Mouse (Mus musculus): Measurements from ENCODE around the gene Fntb.
"Not testable (repeated sequence)": the region's sequence is repeated elsewhere in the genome, so short reads cannot be mapped to it uniquely, and the experiment has no call there.

The Fntb gene

GRCm38 (mm10) chr12:76792540-76792939, 27.2 kb downstream of the Fntb start:
- not testable (repeated sequence) for DNase-seq (ENCODE audit: low read depth, low spot score)

- no peak for DNase-seq (ENCODE audit: low read depth, low spot score)
Measured at GRCm38 (mm10) chr12:76795350-76795749, 30.0 kb downstream of the Fntb start, which contains the start of gene Gpx2. Gpx2 (minus strand) TSS chr12:76795554.

GRCm38 (mm10) chr12:76796938-76797539, 31.6 kb downstream of the Fntb start:
- no peak for DNase-seq (ENCODE audit: low read depth, low spot score)

- no peak for DNase-seq (ENCODE audit: low read depth, low spot score)
Measured at GRCm38 (mm10) chr12:76798008-76798720, 32.8 kb downstream of the Fntb start.

GRCm38 (mm10) chr12:76803028-76803427, 37.6 kb downstream of the Fntb start:
- DNase-seq (ENCODE audit: low read depth, low spot score): no peak

DNA sequence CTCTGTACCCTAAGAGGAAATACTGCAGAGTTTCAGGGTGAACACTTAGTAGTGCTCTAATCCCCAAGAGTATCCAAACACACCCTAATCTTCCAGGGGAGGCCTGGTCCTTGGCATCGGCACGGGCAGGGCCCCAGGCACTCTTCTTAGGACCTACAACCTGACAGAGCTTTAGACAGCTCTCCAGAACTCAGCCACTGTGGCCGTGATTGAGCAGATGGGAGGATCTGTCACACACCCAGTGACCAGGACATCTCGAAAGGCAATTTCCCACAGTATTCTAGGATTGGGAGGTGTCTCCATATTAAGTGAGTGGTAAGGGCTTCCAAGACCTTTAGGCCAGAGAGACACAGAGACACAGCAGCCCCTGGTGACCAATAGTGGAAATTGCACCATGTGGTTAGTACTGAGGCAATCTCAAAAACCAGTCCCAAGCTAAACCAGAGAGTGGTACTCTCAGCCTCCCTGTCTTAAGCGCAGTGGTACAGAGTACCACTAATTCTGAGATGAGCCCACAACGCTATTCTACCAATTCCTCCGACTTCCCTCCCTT, 38.4 kb downstream of the Fntb start:
- DNase-seq (ENCODE audit: low read depth, low spot score): peak; percentile 51

- DNase-seq (ENCODE audit: low read depth, low spot score): no peak
Measured at GRCm38 (mm10) chr12:76805056-76805811, 39.8 kb downstream of the Fntb start.

DNA sequence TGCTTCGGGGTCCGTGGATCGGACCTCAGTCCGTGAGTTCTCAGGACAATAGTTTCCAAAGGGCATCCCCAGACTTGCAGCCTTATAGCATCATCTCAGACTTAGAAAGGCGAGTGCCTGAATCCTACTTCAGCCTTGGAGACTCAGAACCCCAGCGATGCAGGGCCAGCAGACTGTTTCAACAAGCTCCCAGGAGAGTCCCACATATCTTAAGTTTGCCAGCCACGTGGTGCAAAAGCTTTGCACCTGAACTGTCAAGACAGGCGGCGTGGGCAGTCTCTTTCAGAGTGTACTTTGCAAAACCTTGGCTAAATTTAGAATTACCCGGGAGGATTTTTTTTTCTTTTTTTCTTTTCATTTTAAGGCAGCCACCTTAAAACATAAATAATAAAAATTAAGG, 42.4 kb downstream of the Fntb start:
- no peak for DNase-seq (ENCODE audit: low read depth, low spot score)

- no peak for DNase-seq (ENCODE audit: low read depth, low spot score)
Measured at GRCm38 (mm10) chr12:76810491-76810890, 45.1 kb downstream of the Fntb start.

DNA sequence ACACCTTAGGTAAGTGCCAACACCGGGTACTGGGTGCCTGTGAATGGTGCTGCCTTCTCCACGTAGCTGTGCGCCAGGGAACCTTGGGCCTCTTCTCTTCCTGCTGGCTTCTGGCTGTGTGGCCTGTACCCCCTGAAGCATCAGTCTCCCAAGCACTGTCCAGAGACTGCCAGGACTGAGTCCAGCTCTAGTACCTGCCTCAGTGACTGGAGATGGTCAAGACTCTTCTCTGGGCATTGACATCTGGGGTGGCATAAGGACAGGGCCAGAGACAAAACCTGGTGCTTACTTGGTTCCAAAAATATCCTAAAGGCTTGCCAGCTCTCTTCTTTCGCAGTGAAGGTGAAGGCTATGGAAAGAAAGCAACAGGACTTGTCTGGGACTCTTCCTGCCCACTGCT, 45.6 kb downstream of the Fntb start:
- no peak for DNase-seq (ENCODE audit: low read depth, low spot score)

DNA sequence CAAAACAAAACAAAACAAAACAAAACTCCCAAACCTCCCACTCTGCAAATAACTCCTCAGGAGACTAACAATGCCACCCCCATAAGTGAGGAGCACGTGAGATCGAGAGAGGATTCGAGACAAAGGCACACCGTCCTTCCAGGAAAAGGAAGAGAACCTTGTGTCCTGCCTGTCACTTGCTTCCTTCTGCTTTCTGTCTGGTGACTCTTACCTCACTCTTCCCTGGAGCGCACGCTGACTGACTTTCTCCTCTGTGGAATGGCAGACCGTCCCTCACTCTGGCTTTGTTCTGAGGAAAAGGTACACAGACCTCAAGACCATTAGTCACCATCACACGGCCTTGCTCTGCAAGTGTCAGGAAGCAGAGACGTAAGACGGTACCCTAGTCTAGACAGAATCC, 48.2 kb downstream of the Fntb start:
- DNase-seq (ENCODE audit: low read depth, low spot score): no peak

DNA sequence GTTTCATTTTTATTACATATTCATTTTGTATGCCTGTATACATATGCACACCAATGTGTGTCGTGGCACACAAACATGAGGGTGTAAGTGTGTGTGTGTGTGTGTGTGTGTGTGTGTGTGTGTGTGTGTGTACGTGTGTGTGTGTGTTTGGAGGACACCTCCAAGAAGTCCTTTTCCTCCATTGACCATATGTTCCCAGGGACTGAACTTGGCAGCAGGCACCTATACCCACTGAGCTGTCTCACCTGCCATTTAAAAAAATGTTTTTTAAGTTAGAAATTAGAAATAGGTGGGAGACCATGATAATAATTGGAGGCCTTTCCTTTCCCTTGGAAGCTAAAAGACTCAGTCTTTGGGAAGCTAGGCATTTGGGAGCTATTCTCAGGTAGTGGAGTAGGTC, 48.7 kb downstream of the Fntb start:
- DNase-seq (ENCODE audit: low read depth, low spot score): no peak

GRCm38 (mm10) chr12:76816720-76817119, 51.3 kb downstream of the Fntb start:
- DNase-seq (ENCODE audit: low read depth, low spot score): no peak

- DNase-seq (ENCODE audit: low read depth, low spot score): no peak
Measured at GRCm38 (mm10) chr12:76817176-76817575, 51.8 kb downstream of the Fntb start.

DNA sequence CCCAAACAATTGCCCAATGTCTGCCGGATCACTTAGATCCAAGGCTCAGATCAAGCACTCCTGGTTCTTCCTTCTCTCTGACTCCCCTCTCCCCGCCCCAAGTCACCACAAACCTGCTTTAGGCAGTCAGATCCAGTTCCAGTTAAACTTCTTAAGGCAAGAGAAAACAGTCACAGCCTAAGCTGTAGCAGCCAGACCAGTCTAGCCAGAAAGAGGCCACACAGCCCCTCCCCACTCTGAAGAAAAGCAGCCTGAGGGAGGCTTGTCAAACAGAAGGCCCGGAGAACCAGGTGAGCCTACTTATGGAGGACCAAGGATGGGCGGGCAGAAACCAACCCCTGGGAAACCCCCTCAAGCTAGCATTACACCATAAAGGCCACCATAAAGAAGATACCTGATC, 52.7 kb downstream of the Fntb start:
- no peak for DNase-seq (ENCODE audit: low read depth, low spot score)

DNA sequence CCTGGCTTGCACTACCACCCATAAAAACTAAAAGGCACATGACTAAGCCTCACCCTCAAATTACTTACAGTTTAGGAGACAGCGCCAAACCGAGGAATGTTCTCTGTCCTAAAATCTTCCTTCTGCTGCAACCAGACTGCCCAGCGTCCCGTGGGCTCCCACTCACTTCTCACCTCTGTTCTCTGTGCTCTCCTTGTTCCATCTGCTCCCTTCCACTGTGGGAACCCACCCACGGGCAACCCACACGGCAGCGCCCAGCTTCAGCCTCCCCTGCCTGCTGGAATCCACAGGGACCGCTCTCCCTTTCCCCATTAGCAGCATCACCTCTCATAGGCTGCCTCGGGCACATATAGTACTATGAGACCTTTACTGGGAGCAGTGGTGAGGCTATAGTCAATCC, 53.5 kb downstream of the Fntb start:
- DNase-seq (ENCODE audit: low read depth, low spot score): no peak

- no peak for DNase-seq (ENCODE audit: low read depth, low spot score)
Measured at GRCm38 (mm10) chr12:76819816-76820215, 54.4 kb downstream of the Fntb start.

DNA sequence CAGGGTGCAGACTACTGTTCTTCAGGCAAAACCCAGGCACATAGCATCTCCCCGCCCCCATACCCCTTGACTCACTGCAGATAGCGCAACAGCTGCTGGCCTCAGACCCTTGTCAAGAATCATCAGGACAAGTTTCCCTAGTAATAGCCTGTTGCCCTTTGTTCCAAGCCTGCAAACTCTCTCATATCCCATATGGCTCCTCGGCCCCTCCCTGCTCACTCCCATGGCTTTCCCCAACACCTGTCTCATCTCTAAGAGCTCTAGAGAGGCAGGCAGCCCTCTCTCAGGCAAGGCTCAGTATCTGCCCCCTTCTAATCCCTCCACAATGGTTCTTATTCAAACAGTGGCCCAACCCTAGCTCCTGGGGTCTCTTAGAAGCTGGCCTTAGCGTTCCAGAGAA, 55.2 kb downstream of the Fntb start:
- DNase-seq (ENCODE audit: low read depth, low spot score): no peak

DNA sequence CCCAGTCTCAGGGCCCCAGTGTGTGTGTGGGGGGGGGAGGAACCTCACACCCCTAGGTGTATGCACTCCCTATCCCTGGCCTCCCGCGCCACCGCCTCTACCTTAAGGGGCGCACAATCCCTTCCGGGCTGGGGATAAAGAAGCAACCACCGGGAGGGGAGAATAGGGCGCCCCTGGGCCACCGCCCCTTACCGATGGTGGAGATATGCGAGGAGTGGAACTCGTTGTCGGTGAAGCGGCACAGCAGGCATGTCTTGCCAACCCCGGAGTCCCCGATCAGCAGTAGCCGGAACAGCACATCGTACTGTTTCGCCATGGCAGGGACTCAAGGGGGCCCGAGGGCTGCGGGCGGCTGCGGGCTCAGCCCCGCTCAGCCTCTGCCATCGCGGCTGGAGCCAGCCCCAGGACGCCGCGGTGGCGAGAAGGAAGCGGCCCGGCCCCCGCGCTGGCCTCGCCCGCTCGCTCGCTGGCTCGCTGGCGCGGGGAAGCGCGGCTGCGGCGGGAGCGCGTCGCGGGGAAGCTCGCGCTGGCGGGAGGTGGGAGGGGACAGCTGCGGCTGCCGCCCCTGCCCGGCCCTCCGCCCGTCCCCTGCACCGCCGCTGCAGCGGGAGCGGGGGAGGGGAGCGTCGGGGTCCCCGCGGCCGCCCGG, 56.7 kb downstream of the Fntb start:
- no peak for DNase-seq (ENCODE audit: low read depth, low spot score)

- no peak for DNase-seq (ENCODE audit: low read depth, low spot score)
Measured at GRCm38 (mm10) chr12:76822651-76823041, 57.3 kb downstream of the Fntb start, which contains the start of gene Rab15. Rab15 (minus strand) TSS chr12:76822908.

GRCm38 (mm10) chr12:76825283-76825682, 59.9 kb downstream of the Fntb start:
- DNase-seq (ENCODE audit: low read depth, low spot score): no peak

- DNase-seq (ENCODE audit: low read depth, low spot score): peak; percentile 57
Measured at GRCm38 (mm10) chr12:76832704-76833103, 67.3 kb downstream of the Fntb start.

Data from A20 (cell line).